Mouse (Mus musculus) lung, postnatal 0 days (tissue): ENCODE results near the gene Pitpnc1. TPM values are rescaled to one million over a fixed set of nuclear protein-coding genes. Genes with fewer than 3 reads are reported as not detected.

Experiments used
- ATAC-seq: fragments of 200-750 bp; cut with Nextera tagmentation; 2 replicates; pipeline ENCODE4 v1.8.0; 2017; ENCODE audit warnings: moderate library complexity
- DNase-seq: peaks from one replicate; pipeline ENCODE4 v3.0.0-alpha.2; 2016; ENCODE audit warnings: low spot score
- H3K27ac ChIP-seq: fragments of 300-500 bp; sonication (generic); 2 replicates; pipeline ENCODE4 v1.5.1; 2014; ENCODE audit warnings: antibody characterized with exemption, mild to moderate bottlenecking, low read length, mixed read lengths
- H3K27me3 ChIP-seq: fragments of 300-500 bp; sonication (generic); replicated peaks from 2 replicates; pipeline ENCODE4 v1.6.1; 2014; ENCODE audit warnings: low read length, mixed read lengths; ENCODE audit not compliant: insufficient read depth
- H3K36me3 ChIP-seq: fragments of 300-500 bp; sonication (generic); 2 replicates; pipeline ENCODE4 v1.6.1; 2014; ENCODE audit warnings: low read length, mixed read lengths; ENCODE audit not compliant: insufficient read depth
- H3K4me1 ChIP-seq: fragments of 300-500 bp; sonication (generic); 2 replicates; pipeline ENCODE4 v1.6.1; 2014; ENCODE audit warnings: antibody characterized with exemption, low read depth, low read length, mixed read lengths; ENCODE audit not compliant: insufficient read depth
- H3K4me2 ChIP-seq: fragments of 300-500 bp; sonication (generic); replicated peaks from 2 replicates; pipeline ENCODE4 v1.6.1; 2014; ENCODE audit warnings: low read depth, mild to moderate bottlenecking, low read length, moderate library complexity, mixed read lengths
- H3K4me3 ChIP-seq: fragments of 300-500 bp; sonication (generic); 2 replicates; pipeline ENCODE4 v1.5.1; 2014; ENCODE audit warnings: low read depth, low read length
- H3K9ac ChIP-seq: fragments of 300-500 bp; sonication (generic); replicated peaks from 2 replicates; pipeline ENCODE4 v1.6.1; 2014; ENCODE audit warnings: low read depth, mild to moderate bottlenecking
- H3K9me3 ChIP-seq: fragments of 300-500 bp; sonication (generic); 2 replicates; pipeline ENCODE4 v1.6.1; 2016; ENCODE audit warnings: low read length, mixed read lengths
- CTCF ChIP-seq: IDR thresholded peaks from 2 replicates; pipeline ENCODE4 v1.5.1; 2016; ENCODE audit warnings: antibody characterized with exemption, mild to moderate bottlenecking
- EP300 ChIP-seq: IDR thresholded peaks from 2 replicates; pipeline ENCODE4 v1.6.1; 2016; ENCODE audit warnings: antibody characterized with exemption, mild to moderate bottlenecking, control low read depth
- WGBS: fragments of 180-500 bp; shearing (Covaris S2); extraction: QIAGEN DNeasy Blood & Tissue Kit; methylation state at CpG from one replicate; pipeline ENCODE4 v1.1.7; 2014; 5-methylcytosine and 5-hydroxymethylcytosine counted together
- polyA plus RNA-seq: library from polyadenylated mRNA; unstranded; fragments of >200 nt; fragmentation: Nextera tagmentation; extraction: Ambion mirVana; gene quantifications from 2 replicates; pipeline ENCODE4 v1.2.1, GENCODE M21; 2015

Pitpnc1 gene
- polyA plus RNA-seq, 1 experiment from 2014 or later, result 16.3 TPM

- no peaks in the 10 kb centered on the region for H3K27me3 ChIP-seq
- no peak for ATAC-seq
These were observed 62.8 kb downstream of the Pitpnc1 start for GRCm38 (mm10) chr11:107407698-107408097.

GRCm38 (mm10) chr11:107405606-107406333 lies 64.7 kb downstream of the Pitpnc1 start:
- DNase-seq (no peak), ATAC-seq (no peak)
- no peaks in the 10 kb centered on the region for H3K9me3 ChIP-seq
- H3K27me3 ChIP-seq, result no peaks in the 10 kb centered on the region
- no peak for TF ChIP-seq EP300
- TF ChIP-seq CTCF, result no peak
- no peaks in the 10 kb centered on the region for H3K36me3 ChIP-seq
- no peak overlapping the region for H3K27ac ChIP-seq
- no peak overlapping the region for H3K4me2 ChIP-seq
- H3K9ac ChIP-seq, result no peak overlapping the region
- WGBS, result 90% methylated on average over 11 of the region's 11 CpGs
- no peak overlapping the region for H3K4me3 ChIP-seq
- H3K4me1 ChIP-seq, result peaks cover under 1% of the 10 kb centered on the region; the same call in 1 of the 2 replicates

More at GRCm38 (mm10) chr11:107407698-107408097, 62.8 kb downstream of the Pitpnc1 start:
- WGBS, result 82% methylated on average over 9 of the region's 9 CpGs
- TF ChIP-seq CTCF (no peak), EP300 (no peak)
- Histone ChIP-seq H3K36me3 (no peaks in the 10 kb centered on the region), H3K9me3 (no peaks in the 10 kb centered on the region), H3K4me1 (peaks cover 4% of the 10 kb centered on the region; the same call in 1 of the 2 replicates), H3K9ac (no peak overlapping the region), H3K4me2 (no peak overlapping the region), H3K4me3 (no peak overlapping the region), H3K27ac (no peak overlapping the region)
- DNase-seq, result no peak

- H3K4me3 ChIP-seq, result no peak overlapping the region
- no peaks in the 10 kb centered on the region for H3K36me3 ChIP-seq
- no peaks in the 10 kb centered on the region for H3K27me3 ChIP-seq
- DNase-seq (no peak), ATAC-seq (no peak)
- no peak overlapping the region for H3K4me2 ChIP-seq
- no peak overlapping the region for H3K9ac ChIP-seq
- WGBS, result 59% methylated on average over 10 of the region's 10 CpGs
- no peak for TF ChIP-seq EP300
- TF ChIP-seq CTCF, result no peak
- H3K27ac ChIP-seq, result no peak overlapping the region
- H3K9me3 ChIP-seq, result no peaks in the 10 kb centered on the region
- no peaks in the 10 kb centered on the region for H3K4me1 ChIP-seq
These were observed 67.2 kb downstream of the Pitpnc1 start for GRCm38 (mm10) chr11:107403309-107403708.

GRCm38 (mm10) chr11:107401839-107402590 lies 68.5 kb downstream of the Pitpnc1 start:
- H3K27me3 ChIP-seq, result no peaks in the 10 kb centered on the region
- no peaks in the 10 kb centered on the region for H3K36me3 ChIP-seq
- no peak overlapping the region for H3K4me2 ChIP-seq
- no peaks in the 10 kb centered on the region for H3K9me3 ChIP-seq
- no peak overlapping the region for H3K9ac ChIP-seq
- TF ChIP-seq EP300 (no peak), CTCF (no peak)
- no peak for DNase-seq
- no peak overlapping the region for H3K4me3 ChIP-seq
- H3K27ac ChIP-seq, result no peak overlapping the region
- 92% methylated on average over 5 of the region's 5 CpGs for WGBS
- H3K4me1 ChIP-seq, result no peaks in the 10 kb centered on the region
- no peak for ATAC-seq

- WGBS, result 63% methylated on average over 7 of the region's 7 CpGs
- DNase-seq (no peak), ATAC-seq (no peak)
- Histone ChIP-seq H3K9me3 (no peaks in the 10 kb centered on the region), H3K27ac (no peak overlapping the region), H3K36me3 (no peaks in the 10 kb centered on the region), H3K9ac (no peak overlapping the region), H3K4me1 (no peaks in the 10 kb centered on the region), H3K4me2 (no peak overlapping the region), H3K27me3 (no peaks in the 10 kb centered on the region), H3K4me3 (no peak overlapping the region)
- no peak for TF ChIP-seq CTCF
- TF ChIP-seq EP300, result no peak
These were observed 69.7 kb downstream of the Pitpnc1 start for GRCm38 (mm10) chr11:107400826-107401225.

- DNase-seq (no peak), ATAC-seq (no peak)
- no peak overlapping the region for H3K4me2 ChIP-seq
- H3K4me1 ChIP-seq, result no peaks in the 10 kb centered on the region
- H3K9me3 ChIP-seq, result no peaks in the 10 kb centered on the region
- H3K36me3 ChIP-seq, result no peaks in the 10 kb centered on the region
- no peak overlapping the region for H3K4me3 ChIP-seq
- no peak overlapping the region for H3K27ac ChIP-seq
- no peaks in the 10 kb centered on the region for H3K27me3 ChIP-seq
- 66% methylated on average over 10 of the region's 10 CpGs for WGBS
- H3K9ac ChIP-seq, result no peak overlapping the region
- TF ChIP-seq CTCF, result no peak
- TF ChIP-seq EP300, result no peak
These were observed 70.5 kb downstream of the Pitpnc1 start for GRCm38 (mm10) chr11:107400005-107400404.
